Mouse (Mus musculus) cerebellum, adult 11-12 months (tissue): ENCODE measurements at regions not wholly inside any gene's neighbourhood (a gene's known extent, or its start where the extent isn't known, plus 50 kb on each side); places are given as distances from the start of the nearest gene placed in this dataset.

ENCODE experiments used
- DNase-seq: peaks from one replicate; pipeline ENCODE4 v3.0.0; 2022

DNA sequence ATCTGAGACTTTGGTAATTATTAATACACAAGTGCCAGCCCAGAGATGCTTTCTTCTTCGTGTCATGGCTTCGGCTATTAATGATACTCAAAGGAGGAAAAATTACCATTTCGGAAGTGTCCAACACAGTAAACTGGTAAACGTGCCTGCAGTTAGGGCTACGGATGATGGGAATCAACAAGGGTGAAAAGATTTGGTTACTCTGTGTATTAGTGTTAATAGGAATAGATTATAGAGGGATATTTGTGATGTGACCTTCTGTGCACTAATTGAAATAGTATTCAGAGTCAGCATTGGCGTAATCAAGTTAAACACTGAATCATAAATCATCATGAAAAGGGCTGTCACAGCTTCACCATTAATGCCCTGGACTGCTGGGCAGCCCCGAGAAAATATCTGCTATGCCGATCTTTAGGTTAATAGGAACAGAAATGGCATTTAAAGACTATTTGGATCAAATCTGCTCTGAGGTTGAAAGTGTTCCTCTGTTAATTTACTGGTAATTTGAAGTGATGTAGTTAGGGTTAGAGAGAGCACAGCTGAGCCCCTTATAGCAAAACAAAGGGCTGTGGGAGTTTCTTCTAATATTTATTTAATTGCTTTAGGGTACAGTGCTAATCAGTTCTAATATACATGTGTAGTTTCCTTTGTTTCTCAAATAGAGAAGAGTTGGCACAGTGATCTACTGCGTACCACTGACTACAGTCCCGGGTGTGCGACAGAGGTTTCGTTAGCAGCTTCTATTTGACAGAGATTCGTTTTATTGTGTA lies 160.7 kb downstream of the Rpl36a-ps1 start:
- no peak for DNase-seq

DNA sequence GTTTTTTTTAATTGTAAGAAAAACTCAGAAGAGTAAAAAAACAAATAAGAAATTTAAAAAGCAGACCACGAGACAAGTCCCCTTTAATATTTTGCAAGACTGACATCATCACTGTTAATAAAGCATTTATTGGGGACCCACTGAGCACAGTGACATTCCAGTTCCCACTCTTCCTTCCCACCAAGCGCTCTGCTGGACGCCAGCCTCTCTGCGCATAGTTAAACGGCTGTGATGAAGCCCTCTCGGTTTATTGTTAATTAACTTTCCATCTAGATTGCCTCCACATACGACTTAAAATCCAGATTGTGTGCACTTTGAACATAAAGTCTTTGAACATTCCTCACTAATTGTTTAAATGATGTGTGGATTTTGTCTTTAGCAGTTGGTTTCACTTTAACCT lies 161.7 kb downstream of the Rpl36a-ps1 start:
- no peak for DNase-seq

DNA sequence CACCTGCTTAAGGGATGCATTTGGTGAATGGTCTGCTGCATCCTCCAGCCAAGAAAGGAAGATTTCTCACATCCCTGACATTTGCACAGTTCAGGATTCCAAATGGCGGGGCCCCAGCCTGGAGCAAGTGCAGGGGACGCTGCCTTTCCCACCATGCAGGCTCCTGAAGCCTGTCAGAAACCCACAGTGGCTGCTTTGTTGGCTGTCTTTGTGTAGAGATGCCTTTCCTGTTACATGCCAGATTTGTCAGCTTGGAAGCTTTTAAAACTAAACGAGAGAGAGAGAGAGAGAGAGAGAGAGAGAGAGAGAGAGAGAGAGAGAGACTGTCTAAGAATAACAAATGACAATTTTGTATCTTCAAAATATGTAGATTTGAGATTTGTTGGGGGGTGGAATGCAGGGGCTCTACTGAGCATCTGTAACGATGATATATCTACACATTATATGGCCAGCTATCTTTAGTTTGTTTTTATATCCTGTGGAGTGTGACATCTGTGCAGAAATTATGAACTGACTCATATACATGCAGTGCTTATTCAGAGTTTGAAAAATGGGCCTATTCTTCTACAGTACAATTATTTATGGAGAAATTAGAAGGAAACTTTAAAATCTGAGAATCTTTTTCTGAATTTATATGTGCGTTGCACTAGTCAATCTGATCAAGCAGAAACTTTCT lies 164.0 kb downstream of the Rpl36a-ps1 start:
- no peak for DNase-seq

DNA sequence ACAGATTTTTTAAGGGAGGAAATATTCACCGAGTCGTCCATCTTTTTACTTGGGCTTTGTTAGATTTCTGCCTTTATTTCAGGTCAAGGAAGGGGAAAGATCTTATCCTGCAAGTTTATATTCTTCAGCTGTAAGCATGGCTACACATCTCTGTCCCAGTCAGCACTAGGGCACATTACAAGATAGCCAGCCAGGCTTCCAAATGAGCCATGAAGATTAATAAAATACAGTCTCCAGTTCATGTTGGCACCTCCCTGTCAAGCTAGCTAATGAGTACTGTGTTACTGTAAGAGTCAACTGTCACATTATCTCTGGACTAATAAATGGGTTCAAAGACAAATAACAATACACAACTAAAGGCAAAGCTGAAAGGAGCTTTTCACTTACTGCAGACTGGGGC lies 166.6 kb downstream of the Rpl36a-ps1 start:
- no peak for DNase-seq

DNA sequence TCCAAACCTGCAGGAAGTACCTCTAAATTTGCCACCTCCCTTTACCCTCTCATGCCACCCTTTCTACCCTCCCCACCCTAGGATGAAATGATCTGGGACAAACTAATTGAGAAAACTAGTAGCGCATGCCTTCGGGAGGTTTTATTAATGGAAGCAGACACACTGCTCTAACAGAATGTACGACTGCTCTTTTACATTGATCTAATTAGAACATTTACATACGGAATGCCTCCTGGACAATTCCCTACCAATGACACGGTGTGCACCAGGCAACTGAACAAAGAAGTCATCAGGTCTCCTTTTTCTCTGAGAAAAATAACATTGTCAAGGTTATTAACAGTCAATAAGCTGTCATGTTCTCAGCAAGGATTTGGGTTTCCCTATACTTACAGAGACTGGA lies 180.5 kb downstream of the Rpl36a-ps1 start:
- DNase-seq = no peak

DNA sequence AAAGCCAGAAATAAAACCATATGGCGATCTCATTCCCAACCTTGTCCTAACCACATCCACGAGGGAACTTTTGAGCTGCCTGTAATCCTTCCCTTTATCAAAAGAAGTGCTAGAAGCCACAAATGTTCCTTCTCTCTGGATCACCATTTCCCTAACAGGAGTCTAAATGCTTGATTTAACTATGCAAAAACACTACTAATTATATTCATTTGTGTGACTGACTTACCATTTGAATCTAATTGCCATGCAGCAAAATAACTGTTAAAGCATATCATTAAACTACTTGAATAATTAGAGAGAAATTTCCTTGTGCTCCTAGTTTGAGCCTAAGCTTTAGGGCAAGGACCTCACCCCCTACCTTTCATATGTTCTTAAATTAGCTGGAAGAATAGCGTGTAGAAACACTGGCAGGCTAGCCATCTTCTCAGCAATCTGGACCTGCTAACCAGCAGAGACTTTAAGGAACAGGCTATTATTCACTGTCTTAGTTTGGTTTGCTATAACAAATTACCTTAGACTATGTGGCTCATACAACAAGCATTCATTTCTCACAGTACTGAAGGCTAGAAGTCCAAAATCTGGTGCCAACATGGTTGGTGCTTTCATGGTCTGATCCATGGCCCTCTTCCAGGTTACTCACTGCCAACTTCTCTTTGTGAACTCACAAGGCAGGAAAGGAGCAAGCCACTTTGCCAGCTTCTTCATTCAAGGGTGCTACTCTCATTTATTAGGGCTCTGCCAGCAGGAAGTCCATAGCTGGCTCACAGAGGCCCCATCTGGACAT lies 183.7 kb downstream of the Rpl36a-ps1 start:
- DNase-seq = peak; percentile 2

DNA sequence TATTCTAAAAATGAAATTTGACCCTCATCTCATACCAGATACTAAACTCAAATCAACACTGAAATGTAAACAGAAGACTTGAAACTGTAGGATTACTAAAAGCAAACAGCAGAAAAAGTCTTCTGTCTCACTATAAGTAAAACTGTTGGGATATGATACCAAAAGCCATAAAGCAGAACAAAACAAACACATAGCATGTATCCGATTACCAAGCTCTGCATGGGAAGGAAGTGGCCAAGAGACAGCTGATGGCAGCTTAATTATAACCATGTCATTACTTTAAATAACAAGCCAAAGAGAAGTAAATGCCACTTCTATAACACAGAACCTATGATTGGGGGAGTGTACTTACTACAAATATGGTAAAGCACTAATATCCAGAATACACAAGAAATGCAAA lies 186.0 kb downstream of the Rpl36a-ps1 start:
- DNase-seq = no peak

DNA sequence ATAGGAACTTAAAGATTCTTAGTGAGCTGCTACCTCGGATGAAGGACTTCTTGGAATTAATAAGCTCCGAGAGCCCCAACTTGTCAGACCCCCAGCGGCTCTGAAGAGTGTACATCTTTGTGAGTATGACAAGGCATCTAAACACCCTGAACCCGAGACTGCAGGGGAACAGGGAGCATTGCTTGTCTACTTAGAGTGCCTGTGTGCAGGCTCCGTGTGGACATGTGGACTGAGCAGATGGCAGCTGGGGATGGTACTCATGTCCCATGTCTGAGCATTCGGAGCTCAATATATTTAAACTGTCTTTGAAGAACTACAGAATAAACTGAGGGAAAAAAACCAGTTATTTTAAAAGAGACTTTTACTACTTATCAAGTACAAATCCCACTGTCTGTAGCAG lies 189.1 kb downstream of the Rpl36a-ps1 start:
- no peak for DNase-seq

DNA sequence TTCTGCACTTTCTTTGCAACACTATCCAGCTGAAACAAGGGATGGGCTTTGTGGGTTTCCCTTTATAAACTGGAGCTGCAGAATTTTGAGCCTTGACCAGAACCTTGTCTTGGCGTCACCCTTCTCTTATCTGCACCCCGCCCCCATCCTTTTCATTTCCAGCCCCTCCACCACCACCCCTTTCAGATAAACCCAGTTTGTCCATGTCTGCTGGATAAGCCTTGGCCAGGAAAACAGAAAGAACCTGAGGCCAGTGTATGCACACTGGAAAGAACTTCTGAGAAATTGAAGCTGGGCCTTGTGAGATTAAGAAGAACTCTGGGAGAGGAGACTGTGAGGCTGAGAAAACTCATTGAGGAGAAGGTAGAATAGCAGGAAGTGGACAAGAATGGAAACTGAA lies 192.8 kb downstream of the Rpl36a-ps1 start:
- no peak for DNase-seq

DNA sequence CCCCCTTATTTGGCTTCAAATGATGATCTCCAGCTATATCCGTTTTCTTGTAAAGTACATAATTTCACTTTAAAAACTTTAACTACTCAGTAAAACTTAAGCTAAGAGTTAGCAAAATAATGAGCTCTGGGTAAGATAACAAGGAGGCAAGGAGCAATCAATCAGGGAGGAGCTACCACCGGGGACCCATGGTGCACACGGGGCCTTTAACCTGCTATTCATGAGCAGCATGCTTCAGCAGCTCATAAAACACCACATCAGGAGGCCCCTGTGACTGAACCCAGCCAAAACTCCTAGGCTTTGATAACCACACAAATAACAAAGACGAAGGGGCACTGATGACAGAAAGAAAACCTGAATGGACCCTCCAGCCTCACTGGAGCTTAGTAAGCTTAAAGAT lies 202.1 kb downstream of the Rpl36a-ps1 start:
- no peak for DNase-seq

DNA sequence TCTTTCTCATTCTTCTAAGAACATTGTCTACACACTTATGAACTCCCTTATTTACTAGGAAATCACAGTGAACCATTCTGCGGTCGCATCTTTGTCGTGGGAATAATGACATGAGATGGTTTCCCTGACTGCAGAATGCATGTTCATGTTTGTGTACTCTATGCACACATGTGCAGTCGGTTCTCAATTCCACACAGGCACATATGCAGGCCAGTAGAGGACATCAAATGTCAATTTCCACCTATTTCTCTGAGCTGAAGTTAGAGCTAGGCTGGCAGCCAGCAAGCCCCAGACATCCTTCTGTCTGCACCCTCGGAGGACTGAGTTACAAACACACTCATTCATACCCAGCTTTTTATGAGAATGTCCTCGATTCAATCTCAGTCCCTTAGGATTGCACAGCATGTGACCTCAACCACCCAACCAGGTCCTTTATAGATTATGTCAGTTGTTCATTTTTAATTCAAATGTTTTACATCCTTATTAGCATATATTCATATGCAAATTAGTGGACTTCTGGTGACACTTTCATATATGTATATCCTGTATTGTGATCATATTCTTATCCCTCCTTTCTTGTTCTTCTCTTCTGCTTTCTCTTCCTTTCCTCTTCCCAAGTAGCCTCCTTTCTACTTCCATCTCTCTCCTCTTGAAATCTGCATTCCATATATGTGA lies 202.7 kb downstream of the Rpl36a-ps1 start:
- no peak for DNase-seq

DNA sequence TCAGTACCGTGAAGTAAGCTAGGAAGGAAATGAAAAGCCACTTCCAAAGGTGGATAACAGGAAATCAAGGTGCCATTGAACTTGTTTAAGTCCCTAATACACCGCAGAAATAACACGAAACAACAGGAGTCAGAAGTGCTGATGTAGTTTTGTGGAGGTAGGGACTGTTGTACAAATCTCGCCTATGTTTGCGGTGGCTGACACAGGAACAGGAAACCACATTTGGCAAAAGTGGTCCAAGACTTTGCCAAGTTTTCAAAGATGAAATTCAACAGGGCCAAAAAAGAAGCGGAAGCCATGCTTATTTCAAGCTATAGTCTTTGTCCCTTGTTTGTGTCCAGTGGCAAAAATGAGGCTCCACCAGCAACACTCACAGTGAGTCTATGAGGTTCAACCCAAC lies 204.3 kb downstream of the Rpl36a-ps1 start:
- DNase-seq = no peak

DNA sequence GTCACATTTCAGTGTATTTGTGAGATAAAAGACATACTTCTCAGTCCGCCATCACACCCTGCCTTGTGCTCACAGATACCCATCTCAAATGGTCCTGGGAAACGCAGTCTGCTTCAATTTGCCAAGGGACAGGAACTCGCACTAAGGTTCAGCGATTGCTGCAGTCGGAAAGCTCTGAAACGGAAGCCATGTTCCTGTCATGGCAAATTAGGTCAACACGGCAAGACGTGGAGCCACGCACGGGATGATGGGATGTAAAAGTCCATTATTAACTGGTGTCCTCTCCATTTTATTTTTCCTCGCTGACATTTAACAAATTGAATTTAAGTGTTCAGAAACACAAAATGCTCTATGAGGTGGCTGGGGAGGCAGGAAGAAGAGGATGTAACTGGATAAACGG lies 212.4 kb downstream of the Rpl36a-ps1 start:
- no peak for DNase-seq

DNA sequence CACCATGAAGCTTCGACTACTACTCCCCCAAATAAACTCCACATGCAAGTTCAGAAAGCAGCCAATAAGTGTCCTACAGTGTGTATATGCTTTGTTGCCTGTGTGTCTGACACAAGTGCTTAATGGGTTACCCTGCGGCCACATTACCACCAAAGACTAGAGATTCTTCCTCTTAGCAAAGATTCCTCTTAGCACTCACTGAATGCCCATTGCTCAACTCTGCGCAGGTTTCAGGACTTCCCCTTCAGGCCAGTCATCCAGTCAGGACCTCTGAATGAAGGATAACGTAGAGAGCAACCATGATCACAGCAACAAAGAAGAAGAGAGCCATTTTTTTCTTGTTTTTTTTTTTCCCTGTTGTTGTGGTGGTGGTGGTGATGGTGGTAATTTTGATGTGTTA lies 222.0 kb downstream of the Rpl36a-ps1 start:
- no peak for DNase-seq

DNA sequence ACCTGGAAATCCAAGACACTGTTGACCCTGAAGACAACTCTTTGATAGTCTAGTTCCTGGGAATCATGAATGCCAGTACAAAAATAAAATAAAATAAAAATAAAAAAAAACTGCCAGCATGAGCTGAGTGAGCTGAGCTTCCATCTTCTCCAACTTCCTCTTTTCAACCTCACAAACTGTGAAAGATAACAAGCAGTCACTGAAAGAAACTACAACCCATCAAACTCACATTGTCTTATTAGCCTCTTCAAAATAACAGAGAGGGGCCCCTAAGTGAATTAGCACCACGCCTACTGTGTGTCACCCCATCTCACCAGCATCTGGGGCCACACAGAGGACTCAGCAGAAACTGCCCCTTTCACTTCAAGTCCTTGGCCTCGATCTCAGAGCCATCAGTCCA lies 225.3 kb downstream of the Rpl36a-ps1 start:
- DNase-seq = no peak

DNA sequence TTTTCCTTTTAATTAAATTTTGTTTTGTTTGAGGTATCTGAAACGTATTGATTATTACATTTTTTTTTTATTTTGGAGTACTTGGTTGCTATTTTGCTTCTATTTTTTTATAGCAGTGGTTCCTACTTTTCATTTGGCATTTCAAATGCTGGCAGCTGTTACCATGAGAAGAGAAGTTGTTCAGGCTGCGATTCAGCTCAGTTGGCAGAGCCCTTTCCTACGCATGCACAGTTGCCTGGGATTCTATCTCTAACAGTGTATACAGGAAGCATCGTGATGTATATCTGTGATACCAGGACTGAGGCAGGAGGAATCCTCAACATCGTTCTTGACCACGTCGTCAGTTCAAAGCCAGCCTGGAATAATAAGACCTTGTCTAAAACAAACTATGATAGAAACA lies 226.6 kb downstream of the Rpl36a-ps1 start:
- no peak for DNase-seq

DNA sequence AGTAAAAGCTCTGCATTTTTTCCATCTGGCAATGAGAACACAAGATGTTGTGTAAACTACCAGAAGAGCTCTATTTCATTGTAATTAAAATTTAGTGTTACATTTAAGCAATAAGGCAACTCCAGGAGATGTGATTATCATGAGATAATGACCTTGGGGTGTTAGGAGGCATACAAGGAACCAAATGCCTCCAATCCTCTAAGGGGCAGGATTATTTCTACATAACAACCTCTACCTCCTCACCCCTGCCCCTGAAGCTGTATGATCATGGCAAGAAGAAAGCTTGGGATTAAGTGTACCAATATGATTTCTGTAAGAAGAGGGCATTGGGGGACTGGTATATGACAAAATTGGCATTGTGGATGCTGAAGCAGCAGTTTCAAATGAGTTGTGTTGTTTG lies 228.8 kb downstream of the Rpl36a-ps1 start:
- no peak for DNase-seq

DNA sequence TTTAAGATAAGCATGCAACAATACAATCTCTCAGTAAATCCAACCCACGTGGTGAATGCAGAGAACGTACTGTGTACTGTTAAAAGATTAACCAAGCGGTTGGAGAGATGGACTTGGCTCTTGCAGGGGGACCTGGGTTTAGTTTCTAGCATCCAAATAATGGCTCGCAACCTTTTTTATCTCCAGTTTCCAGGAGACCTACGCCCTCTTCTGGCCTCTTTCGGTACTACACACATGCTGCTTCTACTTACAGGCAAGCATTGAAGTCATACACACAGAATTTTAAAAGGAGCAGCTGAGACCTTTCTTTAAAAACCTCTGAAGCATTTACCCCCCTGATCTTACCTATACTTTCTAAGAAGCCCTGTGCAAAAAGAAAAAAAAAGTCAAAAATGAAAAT lies 243.4 kb downstream of the Rpl36a-ps1 start:
- no peak for DNase-seq

DNA sequence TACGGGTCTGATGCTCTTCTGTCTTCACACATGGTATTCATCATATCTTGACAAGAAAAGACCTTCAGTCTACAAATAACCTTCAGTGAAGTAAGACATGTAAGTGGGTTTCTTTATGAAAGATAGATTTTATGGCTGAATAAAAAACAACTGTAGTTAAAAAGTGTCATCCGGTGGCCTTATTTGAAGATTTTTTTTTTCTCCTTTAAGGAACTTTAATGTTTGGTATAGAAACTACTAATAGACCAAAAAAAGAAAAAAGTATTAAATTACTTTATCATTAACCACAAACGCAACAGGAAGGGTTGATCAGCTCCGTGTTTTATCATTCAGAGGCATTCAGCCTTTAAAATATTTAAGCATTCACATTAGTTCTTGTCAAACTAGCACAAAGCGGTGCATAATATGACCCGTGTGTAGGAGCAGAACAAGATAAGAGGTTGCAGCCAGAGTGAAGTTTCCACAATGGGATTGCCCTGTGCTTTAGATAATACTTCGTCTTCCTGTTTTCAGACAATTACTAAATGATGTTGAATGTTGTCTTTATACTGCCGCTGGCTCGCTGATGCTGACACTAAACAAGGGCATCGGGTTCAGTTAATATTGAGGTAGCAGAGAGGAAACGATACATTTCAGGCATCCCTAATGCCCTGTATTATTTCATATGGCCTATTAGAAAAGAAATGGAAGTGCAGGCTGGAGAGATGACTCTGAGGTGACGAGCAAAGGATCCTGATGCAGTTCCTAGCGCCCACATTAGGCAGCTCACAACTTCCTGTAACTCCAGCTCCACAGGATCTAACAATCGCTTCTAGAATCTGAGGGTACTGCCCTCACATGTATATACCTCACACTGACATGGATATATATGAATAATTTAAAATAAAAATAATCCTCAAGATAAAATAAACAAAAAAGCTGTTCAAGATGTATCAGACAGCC lies 244.8 kb downstream of the Rpl36a-ps1 start:
- no peak for DNase-seq

DNA sequence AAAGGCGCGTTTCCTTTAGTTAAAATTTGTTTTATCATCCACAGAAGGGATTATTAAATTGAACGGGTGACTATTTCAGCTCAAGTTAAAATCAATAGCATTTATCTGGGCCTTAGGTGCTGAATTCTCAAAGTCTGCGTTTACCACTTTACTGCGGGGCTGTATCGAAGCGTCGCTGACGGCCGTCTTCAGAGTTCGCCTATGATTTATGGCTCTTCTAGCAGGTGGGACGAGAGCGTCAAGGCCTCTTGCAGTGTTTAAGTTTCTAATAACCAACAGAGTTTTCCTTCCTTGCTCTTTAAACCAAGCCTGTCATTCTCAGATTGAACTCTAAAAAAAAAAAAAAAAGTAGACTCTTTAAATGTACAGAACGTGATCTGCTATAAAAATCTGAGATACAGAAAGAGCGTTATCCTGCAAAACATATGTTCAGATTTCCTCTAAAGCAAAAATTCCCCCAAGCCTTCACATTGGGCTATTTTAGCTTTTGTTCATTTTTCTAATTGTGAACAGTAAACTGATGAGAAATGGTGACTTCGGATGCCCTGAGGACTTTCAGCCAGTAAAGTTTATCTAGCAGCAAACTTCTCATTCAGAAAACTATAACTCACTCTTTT lies 246.9 kb downstream of the Rpl36a-ps1 start:
- no peak for DNase-seq

DNA sequence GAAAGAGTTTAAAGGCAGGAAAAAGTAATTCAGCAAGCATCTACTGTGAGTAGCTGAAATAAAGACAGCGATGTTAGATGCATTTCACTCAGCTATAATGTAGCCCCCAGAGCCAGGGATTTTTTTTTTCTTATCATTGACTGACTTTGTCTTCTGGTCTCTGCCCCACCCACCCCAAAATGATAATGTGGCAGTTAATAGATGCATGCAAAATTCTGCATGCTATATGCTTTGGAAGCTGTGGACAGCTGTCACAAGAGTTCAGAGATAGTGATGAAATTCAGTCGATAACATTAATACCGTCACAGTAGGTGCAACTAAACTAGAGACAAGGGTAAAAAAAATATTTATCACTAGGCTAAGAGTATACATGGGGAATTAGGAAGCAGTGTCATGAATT lies 263.7 kb downstream of the Rpl36a-ps1 start:
- DNase-seq = no peak

DNA sequence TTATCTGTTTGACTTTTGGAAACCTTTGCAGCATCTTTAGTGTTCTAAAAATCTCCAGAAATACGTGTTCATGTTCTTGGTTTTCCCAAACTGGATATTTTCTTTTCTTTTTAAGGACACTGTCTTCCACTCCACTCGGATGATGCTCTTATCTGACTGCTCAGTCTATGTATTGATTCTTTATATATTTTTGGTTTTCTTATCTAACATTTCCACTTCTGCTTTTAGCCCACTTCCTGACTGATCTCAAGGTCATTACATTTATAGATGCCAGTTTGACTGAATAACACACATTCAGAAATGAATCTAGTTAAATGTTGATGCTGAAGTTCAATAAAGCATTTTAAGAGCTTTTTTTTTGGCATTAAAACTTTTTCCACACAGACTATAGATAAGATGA lies 265.3 kb downstream of the Rpl36a-ps1 start:
- no peak for DNase-seq
